Mouse (Mus musculus) MEL (cell line): ENCODE measurements around the gene Ccdc57. TPM values are rescaled to one million over a fixed set of nuclear protein-coding genes. Genes with fewer than 3 reads are reported as not detected.
A peak's percentile ranks its signal among the peaks of the same experiment; 100 is the strongest.

Experiments used
- DNase-seq: peaks from one replicate; pipeline ENCODE4 v3.0.0; 2011; ENCODE audit warnings: low read depth, low spot score
- H3K27ac ChIP-seq: 2 replicates; pipeline ENCODE4 v1.5.1; 2012; ENCODE audit warnings: low read depth, mild to moderate bottlenecking, control low read depth, low read length, moderate library complexity; ENCODE audit not compliant: control insufficient read depth
- H3K27me3 ChIP-seq, 2 experiments: fragments of 150-350 bp in 1 of 2; sonication (generic) in 1 of 2; 2 replicates each; pipeline ENCODE4 v1.6.1; 2012; ENCODE audit warnings: low read length in 2 of 2, mild to moderate bottlenecking in 2 of 2, improper control_type of control experiment in 1 of 2, moderate library complexity in 1 of 2; ENCODE audit not compliant: insufficient read depth in 2 of 2, control insufficient read depth in 1 of 2
- H3K36me3 ChIP-seq, 2 experiments: 2 replicates each; pipeline ENCODE4 v1.6.1; 2012 to 2014; ENCODE audit warnings: low read length in 2 of 2, improper control_type of control experiment in 1 of 2, inconsistent platforms in 1 of 2, mild to moderate bottlenecking in 1 of 2; ENCODE audit not compliant: insufficient read depth in 2 of 2, control insufficient read depth in 1 of 2
- H3K4me1 ChIP-seq, 2 experiments: fragments of 150-350 bp in 1 of 2; sonication (generic) in 1 of 2; 2 replicates each; pipeline ENCODE4 v1.6.1; 2012; ENCODE audit warnings: low read length in 2 of 2, improper control_type of control experiment in 1 of 2, mild to moderate bottlenecking in 1 of 2; ENCODE audit not compliant: insufficient read depth in 2 of 2, control insufficient read depth in 1 of 2
- H3K4me3 ChIP-seq, 2 experiments: fragments of 150-350 bp in 1 of 2; sonication (generic) in 1 of 2; 2 replicates each; pipeline ENCODE4 v1.5.1; 2012; ENCODE audit warnings: low read depth in 2 of 2, low read length in 2 of 2, mild to moderate bottlenecking in 2 of 2, moderate library complexity in 2 of 2, control low read depth in 1 of 2, improper control_type of control experiment in 1 of 2; ENCODE audit not compliant: control insufficient read depth in 1 of 2, insufficient read depth in 1 of 2
- H3K79me2 ChIP-seq: 2 replicates; pipeline ENCODE4 v1.6.1; 2012; ENCODE audit warnings: mild to moderate bottlenecking, low read length, moderate library complexity; ENCODE audit not compliant: control insufficient read depth, poor library complexity, insufficient read depth
- H3K9ac ChIP-seq: 2 replicates; pipeline ENCODE4 v1.6.1; 2012; ENCODE audit warnings: low read depth, mild to moderate bottlenecking, control low read depth, low read length, moderate library complexity; ENCODE audit not compliant: control insufficient read depth, poor library complexity, severe bottlenecking
- H3K9me3 ChIP-seq: fragments of 150-350 bp; sonication (generic); replicated peaks from 2 replicates; pipeline ENCODE4 v1.6.1; 2012; ENCODE audit warnings: mild to moderate bottlenecking, low read length, improper control_type of control experiment, moderate library complexity; ENCODE audit not compliant: insufficient read depth
- CHD1 ChIP-seq: IDR thresholded peaks from 2 replicates; pipeline ENCODE4 v1.6.1; 2012; ENCODE audit warnings: low read depth, mild to moderate bottlenecking, inconsistent platforms, low read length, improper control_type of control experiment
- CTCF ChIP-seq, 3 experiments: IDR thresholded peaks in 2 of 3; conservative IDR thresholded peaks in 1 of 3; 2 replicates each; pipeline ENCODE4 v1.5.1; 2011 to 2012; ENCODE audit warnings: low read length in 3 of 3, low read depth in 2 of 3, mild to moderate bottlenecking in 2 of 3, improper control_type of control experiment in 1 of 3, inconsistent platforms in 1 of 3, mixed read lengths in 1 of 3, moderate library complexity in 1 of 3; ENCODE audit not compliant: control insufficient read depth in 1 of 3, insufficient read depth in 1 of 3, poor library complexity in 1 of 3, severe bottlenecking in 1 of 3
- E2F4 ChIP-seq: IDR thresholded peaks from 2 replicates; pipeline ENCODE4 v1.6.1; 2011; ENCODE audit warnings: low read depth, low read length, improper control_type of control experiment, borderline replicate concordance
- ELF1 ChIP-seq: IDR thresholded peaks from 2 replicates; pipeline ENCODE4 v1.6.1; 2014; ENCODE audit warnings: low read depth, mild to moderate bottlenecking, inconsistent platforms, low read length, improper control_type of control experiment, moderate library complexity
- EP300 ChIP-seq, 2 experiments: IDR thresholded peaks; 2 replicates each; pipeline ENCODE4 v1.6.1; 2011; ENCODE audit warnings: improper control_type of control experiment in 2 of 2, low read length in 2 of 2, low read depth in 1 of 2, mild to moderate bottlenecking in 1 of 2
- GABPA ChIP-seq: IDR thresholded peaks from 2 replicates; pipeline ENCODE4 v1.6.1; 2012; ENCODE audit warnings: low read depth, mild to moderate bottlenecking, inconsistent platforms, low read length, improper control_type of control experiment, moderate library complexity
- GATA1 ChIP-seq: IDR thresholded peaks from 2 replicates; pipeline ENCODE4 v1.6.1; 2011; ENCODE audit warnings: low read depth, low read length, improper control_type of control experiment
- HCFC1 ChIP-seq: IDR thresholded peaks from 2 replicates; pipeline ENCODE4 v1.6.1; 2012; ENCODE audit warnings: low read depth, mild to moderate bottlenecking, inconsistent platforms, low read length, improper control_type of control experiment, moderate library complexity
- JUND ChIP-seq: IDR thresholded peaks from 2 replicates; pipeline ENCODE4 v1.6.1; 2011; ENCODE audit warnings: low read depth, mild to moderate bottlenecking, improper control_type of control experiment, low read length
- MAFK ChIP-seq: IDR thresholded peaks from 2 replicates; pipeline ENCODE4 v1.6.1; 2011; ENCODE audit warnings: low read depth, mild to moderate bottlenecking, low read length, improper control_type of control experiment, borderline replicate concordance
- MXI1 ChIP-seq: IDR thresholded peaks from 2 replicates; pipeline ENCODE4 v1.6.1; 2011; ENCODE audit warnings: mild to moderate bottlenecking, low read depth, low read length, improper control_type of control experiment
- MYB ChIP-seq: IDR thresholded peaks from 2 replicates; pipeline ENCODE4 v1.6.1; 2011; ENCODE audit warnings: mild to moderate bottlenecking, low read depth, low read length, improper control_type of control experiment
- MYC ChIP-seq: IDR thresholded peaks from 2 replicates; pipeline ENCODE4 v1.6.1; 2011; ENCODE audit warnings: low read depth, mild to moderate bottlenecking, low read length, improper control_type of control experiment, moderate library complexity
- POLR2AphosphoS2 ChIP-seq: IDR thresholded peaks from 2 replicates; pipeline ENCODE4 v1.6.1; 2011; ENCODE audit warnings: low read length, improper control_type of control experiment
- RAD21 ChIP-seq: IDR thresholded peaks from 2 replicates; pipeline ENCODE4 v1.6.1; 2011; ENCODE audit warnings: mild to moderate bottlenecking, low read depth, low read length, improper control_type of control experiment
- SMC3 ChIP-seq: IDR thresholded peaks from 2 replicates; pipeline ENCODE4 v1.6.1; 2011; ENCODE audit warnings: low read depth, low read length, improper control_type of control experiment
- TAL1 ChIP-seq: IDR thresholded peaks from 2 replicates; pipeline ENCODE4 v1.6.1; 2012; ENCODE audit warnings: mild to moderate bottlenecking, inconsistent platforms, low read length, moderate library complexity, mixed read lengths
- TBP ChIP-seq: IDR thresholded peaks from 2 replicates; pipeline ENCODE4 v1.8.0; 2011; ENCODE audit warnings: low read depth, low read length, improper control_type of control experiment
- TCF12 ChIP-seq: IDR thresholded peaks from 2 replicates; pipeline ENCODE4 v1.6.1; 2014; ENCODE audit warnings: low read depth, mild to moderate bottlenecking, inconsistent platforms, low read length, improper control_type of control experiment, moderate library complexity
- UBTF ChIP-seq: IDR thresholded peaks from 2 replicates; pipeline ENCODE4 v1.6.1; 2012; ENCODE audit warnings: low read depth, mild to moderate bottlenecking, inconsistent platforms, low read length, improper control_type of control experiment, moderate library complexity, borderline replicate concordance; ENCODE audit not compliant: insufficient read depth
- USF1 ChIP-seq: IDR thresholded peaks from 2 replicates; pipeline ENCODE4 v1.6.1; 2014; ENCODE audit warnings: low read depth, mild to moderate bottlenecking, inconsistent platforms, low read length, improper control_type of control experiment, moderate library complexity
- USF2 ChIP-seq, 2 experiments: IDR thresholded peaks; 2 replicates each; pipeline ENCODE4 v1.6.1; 2011 to 2012; ENCODE audit warnings: improper control_type of control experiment in 2 of 2, low read length in 2 of 2, borderline replicate concordance in 1 of 2, inconsistent platforms in 1 of 2, low read depth in 1 of 2, mild to moderate bottlenecking in 1 of 2; ENCODE audit not compliant: insufficient read depth in 1 of 2
- ZKSCAN1 ChIP-seq: IDR thresholded peaks from 2 replicates; pipeline ENCODE4 v1.6.1; 2012; ENCODE audit warnings: low read depth, mild to moderate bottlenecking, inconsistent platforms, low read length, improper control_type of control experiment, moderate library complexity
- ZNF384 ChIP-seq: IDR thresholded peaks from 2 replicates; pipeline ENCODE4 v1.6.1; 2012; ENCODE audit warnings: low read depth, mild to moderate bottlenecking, inconsistent platforms, low read length, improper control_type of control experiment
- polyA plus RNA-seq, 2 experiments: library from polyadenylated mRNA; stranded (reverse) in 1 of 2; unstranded in 1 of 2; fragments of >175 nt in 1 of 2; fragments of >200 nt in 1 of 2; gene quantifications; 2 replicates each; pipeline versions ENCODE4 v1.2.1 to v1.2.4; 2012; ENCODE audit warnings: low replicate concordance in 2 of 2, low read depth in 1 of 2; ENCODE audit not compliant: insufficient read length in 2 of 2, insufficient read depth in 1 of 2, missing spikeins in 1 of 2
- total RNA-seq: library from RNA; depleted of rRNA; stranded (reverse); fragments of 300-350 nt; gene quantifications from 2 replicates; pipeline ENCODE4 v1.2.3, GENCODE M21; 2012

Ccdc57 gene
- total and polyA plus RNA-seq, 3 experiments, result 5.3 to 7.4 TPM; not detected in 1

GRCm38 (mm10) chr11:120844329-120844728 lies 88.3 kb downstream of the Ccdc57 start:
- H3K9ac ChIP-seq, result no peak overlapping the region
- H3K79me2 ChIP-seq, result no peaks in the 10 kb centered on the region
- no peaks in the 10 kb centered on the region for H3K9me3 ChIP-seq
- TF ChIP-seq MAFK (no peak), USF1 (peak; percentile 22; the same call in 1 of the 2 replicates), RAD21 (no peak), ZNF384 (peak; percentile 63), EP300 (IDR thresholded peaks at IDR 0.05; ENCODE audit: low read depth in 1 of 2, low read length in 2 of 2) (no peak), POLR2AphosphoS2 (no peak), GATA1 (no peak), CTCF (IDR thresholded peaks at IDR 0.05 in 2 of 3, conservative IDR thresholded peaks at IDR 0.05 in 1 of 3; ENCODE audit: control insufficient read depth in 1 of 3, insufficient read depth in 1 of 3, low read depth in 2 of 3, low read length in 3 of 3, poor library complexity in 1 of 3, severe bottlenecking in 1 of 3) (no peak), TBP (no peak)
- no peaks in the 10 kb centered on the region for H3K36me3 ChIP-seq
- no peak overlapping the region for H3K27ac ChIP-seq
- H3K27me3 ChIP-seq, result no peaks in the 10 kb centered on the region
- no peaks in the 10 kb centered on the region for H3K4me1 ChIP-seq
- H3K4me3 ChIP-seq, result no peak overlapping the region
- DNase-seq, result no peak

- Histone ChIP-seq H3K27me3 (no peaks in the 10 kb centered on the region), H3K27ac (no peak overlapping the region), H3K79me2 (no peaks in the 10 kb centered on the region), H3K9ac (no peak overlapping the region), H3K4me3 (no peak overlapping the region), H3K4me1 (peaks cover 0 to 3% of the 10 kb centered on the region in 2 experiments; a peak in 1 of 4 replicates), H3K9me3 (no peaks in the 10 kb centered on the region), H3K36me3 (peaks cover 0 to 2% of the 10 kb centered on the region in 2 experiments; a peak in 1 of 4 replicates)
- no peak for DNase-seq
- TF ChIP-seq USF2 (IDR thresholded peaks at IDR 0.05; ENCODE audit: borderline replicate concordance in 1 of 2, insufficient read depth in 1 of 2, low read depth in 1 of 2, low read length in 2 of 2) (no peak), CTCF (IDR thresholded peaks at IDR 0.05 in 2 of 3, conservative IDR thresholded peaks at IDR 0.05 in 1 of 3; ENCODE audit: control insufficient read depth in 1 of 3, insufficient read depth in 1 of 3, low read depth in 2 of 3, low read length in 3 of 3, poor library complexity in 1 of 3, severe bottlenecking in 1 of 3) (no peak), MYC (no peak), ELF1 (no peak), GABPA (no peak), CHD1 (no peak), HCFC1 (no peak), GATA1 (no peak), ZNF384 (no peak), TCF12 (no peak), ZKSCAN1 (no peak), UBTF (no peak), JUND (no peak), TAL1 (no peak), SMC3 (no peak), E2F4 (no peak), MYB (no peak), MXI1 (no peak)
These were observed 99.0 kb downstream of the Ccdc57 start for GRCm38 (mm10) chr11:120833555-120834280.
